Mouse (Mus musculus) forebrain, embryonic 15.5 days (tissue): ENCODE data around the gene Tmc5. TPM values are rescaled to one million over a fixed set of nuclear protein-coding genes. Genes with fewer than 3 reads are reported as not detected.

Experiments
- polyA plus RNA-seq: library from polyadenylated mRNA; unstranded; fragments of >200 nt; fragmentation: Nextera tagmentation; extraction: Ambion mirVana; gene quantifications from 2 replicates; pipeline ENCODE4 v1.2.1, GENCODE M21; 2015

Tmc5 gene
- polyA plus RNA-seq, 1 experiment from 2014 or later: 0.27 TPM

Other genes with a start within 250 kb of the Tmc5 start
- gene Syt17, start 149.1 kb upstream of the Tmc5 start, polyA plus RNA-seq: 5.9 and 6.5 TPM in 2 replicates
- gene Itpripl2, start 105.3 kb upstream of the Tmc5 start, polyA plus RNA-seq: 0.75 and 0.81 TPM in 2 replicates
- gene Coq7, start 63.9 kb upstream of the Tmc5 start, polyA plus RNA-seq: 79.1 and 85.4 TPM in 2 replicates
- gene Tmc7, start 12.6 kb upstream of the Tmc5 start, polyA plus RNA-seq: 7.8 TPM in 2 replicates
- gene Gde1, start 108.5 kb downstream of the Tmc5 start, polyA plus RNA-seq: 165 and 180 TPM in 2 replicates
- gene Ccp110, start 115.3 kb downstream of the Tmc5 start, polyA plus RNA-seq: 31.7 and 33.2 TPM in 2 replicates
- 90.7 and 105 TPM in 2 replicates for gene Vps35l, start 142.9 kb downstream of the Tmc5 start, polyA plus RNA-seq